ENCODE assay signal across 15 mouse cellular contexts in the genomic region with DNA sequence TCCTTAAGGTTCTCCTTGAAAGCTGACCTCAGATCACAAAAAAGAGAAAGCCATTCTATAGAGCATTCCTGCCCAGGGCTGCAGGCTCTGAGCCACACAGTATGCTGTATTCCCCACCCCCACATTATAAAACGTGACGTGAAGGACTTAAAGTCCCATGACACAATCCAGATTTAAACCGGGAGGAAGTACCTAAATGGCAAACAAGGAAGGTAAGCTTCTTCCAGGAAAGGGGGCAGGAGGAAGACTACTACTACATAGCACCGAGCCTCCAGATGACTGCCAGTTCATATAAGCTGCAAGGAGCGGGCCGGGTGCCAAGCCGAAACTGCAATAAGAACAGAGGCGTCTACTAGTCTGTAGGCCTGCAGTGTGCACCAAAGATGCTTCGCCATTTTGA. TPM values are rescaled to one million over a fixed set of nuclear protein-coding genes. Genes with fewer than 3 reads are reported as not detected.
DNase-seq lines count a peak whose midpoint lies in the region; ATAC-seq and TF ChIP-seq lines count a peak whose summit lies in the region.
"Had no signal": no experiment of that assay in that cellular context is flagged by ENCODE, and none has a peak within 500 bp of the region (broad histone marks: within the 10 kb centered on the region; RNA-seq: fewer than 3 reads in every experiment).

No protein-coding gene starts in this region.

- no peak for ATAC-seq in embryonic facial prominence, embryonic 14.5 days (ENCODE audit: low read depth)
- peak; percentile 51; the same call in 1 of the 2 replicates for ATAC-seq in limb, embryonic 14.5 days (ENCODE audit: low FRiP score, low read depth)
- no peak for ATAC-seq in intestine, embryonic 15.5 days
- ATAC-seq: intestine, postnatal 0 days had no signal

- H3K9ac ChIP-seq in embryonic facial prominence, embryonic 14.5 days (ENCODE audit: low read depth, low read length) = no peak overlapping the region
- H3K9ac ChIP-seq in limb, embryonic 14.5 days (ENCODE audit: low read depth, low read length, severe bottlenecking) = 0 out of 2 replicates have a peak overlapping the region, but pooled peaks have one; percentile 4
- no peak overlapping the region for H3K9ac ChIP-seq in intestine, embryonic 15.5 days
- H3K9ac ChIP-seq: embryonic facial prominence, embryonic 15.5 days had no signal

- H3K36me3 ChIP-seq in embryonic facial prominence, embryonic 14.5 days (ENCODE audit: control insufficient read depth, insufficient read depth, low read length) = 0 out of 2 replicates have a peak, but pooled peaks cover 8% of the 10 kb centered on the region
- peaks cover 25% of the 10 kb centered on the region for H3K36me3 ChIP-seq in embryonic facial prominence, embryonic 10.5 days (replicated peaks)
- peaks cover under 1% of the 10 kb centered on the region for H3K36me3 ChIP-seq in limb, embryonic 14.5 days (ENCODE audit: control insufficient read depth, insufficient read depth, low read length)
- H3K36me3 ChIP-seq in intestine, embryonic 15.5 days = peaks cover 4% of the 10 kb centered on the region; the same call in 1 of the 2 replicates

- intact Hi-C loops in left cerebral cortex, postnatal 4 days (cut with DNase I) = no loop called here
- intact Hi-C loops in left cerebral cortex, postnatal 36 days (cut with DNase I) = no loop called here

- no peaks in the 10 kb centered on the region for H3K27me3 ChIP-seq in embryonic facial prominence, embryonic 14.5 days (replicated peaks; ENCODE audit: control insufficient read depth, insufficient read depth, low read length)
- H3K27me3 ChIP-seq in embryonic facial prominence, embryonic 10.5 days (replicated peaks; ENCODE audit: low read depth, poor library complexity, severe bottlenecking) = peaks cover 39% of the 10 kb centered on the region
- no peaks in the 10 kb centered on the region for H3K27me3 ChIP-seq in limb, embryonic 14.5 days (ENCODE audit: control insufficient read depth, insufficient read depth, low read length)
- H3K27me3 ChIP-seq in intestine, embryonic 15.5 days (replicated peaks) = no peaks in the 10 kb centered on the region
- H3K27me3 ChIP-seq: embryonic facial prominence, embryonic 15.5 days had no signal

- no peak for TF ChIP-seq POLR2A in limb, embryonic 14.5 days (IDR thresholded peaks at IDR 0.05; ENCODE audit: borderline replicate concordance, extremely low read depth, insufficient read depth, insufficient read length)

- H3K4me1 ChIP-seq in embryonic facial prominence, embryonic 14.5 days (ENCODE audit: control insufficient read depth, insufficient read depth, low read length) = no peaks in the 10 kb centered on the region
- peaks cover 21% of the 10 kb centered on the region for H3K4me1 ChIP-seq in embryonic facial prominence, embryonic 10.5 days
- H3K4me1 ChIP-seq in limb, embryonic 14.5 days (ENCODE audit: control insufficient read depth, insufficient read depth, low read length) = peaks cover 6% of the 10 kb centered on the region
- H3K4me1 ChIP-seq in intestine, embryonic 15.5 days (replicated peaks) = no peaks in the 10 kb centered on the region
- H3K4me1 ChIP-seq: embryonic facial prominence, embryonic 15.5 days had no signal

- 65% methylated on average over 9 of the region's 9 CpGs for WGBS in embryonic facial prominence, embryonic 14.5 days
- 69% methylated on average over 9 of the region's 9 CpGs for WGBS in embryonic facial prominence, embryonic 10.5 days
- WGBS in limb, embryonic 14.5 days = 52% methylated on average over 9 of the region's 9 CpGs
- 71% methylated on average over 9 of the region's 9 CpGs for WGBS in intestine, embryonic 15.5 days

- H3K27ac ChIP-seq in embryonic facial prominence, embryonic 14.5 days (replicated peaks; ENCODE audit: low read depth, low read length) = no peak overlapping the region
- H3K27ac ChIP-seq in embryonic facial prominence, embryonic 10.5 days (replicated peaks) = no peak overlapping the region
- H3K27ac ChIP-seq in limb, embryonic 14.5 days (replicated peaks; ENCODE audit: low read depth, low read length) = no peak overlapping the region
- H3K27ac ChIP-seq in intestine, embryonic 15.5 days = no peak overlapping the region
- H3K27ac ChIP-seq: embryonic facial prominence, embryonic 15.5 days had no signal

- H3K9me3 ChIP-seq in embryonic facial prominence, embryonic 14.5 days (ENCODE audit: control insufficient read depth, low read length) = no peaks in the 10 kb centered on the region
- no peaks in the 10 kb centered on the region for H3K9me3 ChIP-seq in embryonic facial prominence, embryonic 10.5 days
- H3K9me3 ChIP-seq in limb, embryonic 14.5 days (ENCODE audit: control insufficient read depth, low read length) = no peaks in the 10 kb centered on the region
- no peaks in the 10 kb centered on the region for H3K9me3 ChIP-seq in intestine, embryonic 15.5 days
- H3K9me3 ChIP-seq: embryonic facial prominence, embryonic 15.5 days had no signal

- no peak overlapping the region for H3K4me2 ChIP-seq in embryonic facial prominence, embryonic 14.5 days (ENCODE audit: low read depth, low read length)
- no peak overlapping the region for H3K4me2 ChIP-seq in limb, embryonic 14.5 days (replicated peaks; ENCODE audit: low read depth, low read length, severe bottlenecking)
- H3K4me2 ChIP-seq in intestine, embryonic 15.5 days (replicated peaks) = no peak overlapping the region
- H3K4me2 ChIP-seq: embryonic facial prominence, embryonic 15.5 days had no signal

- DNase-seq in embryonic facial prominence, embryonic 14.5 days (ENCODE audit: low spot score) = peak; percentile 45
- no peak for DNase-seq in embryonic facial prominence, embryonic 10.5 days (ENCODE audit: low spot score)
- peak; percentile 67 for DNase-seq in left cerebral cortex, postnatal 4 days
- no peak for DNase-seq in left cerebral cortex, postnatal 36 days (ENCODE audit: low spot score in 2 of 2)
- DNase-seq in R1 (ENCODE audit: low read depth, low spot score) = peak; percentile 56
- peak; percentile 36 for DNase-seq in limb, embryonic 14.5 days (ENCODE audit: low spot score)
- DNase-seq in adrenal gland, postnatal 4 days (ENCODE audit: low spot score in 2 of 2) = no peak
- DNase-seq: adrenal gland, adult 2 months; cerebellum, postnatal 36 days; heart, postnatal 10 days; kidney, postnatal 25 days; lung, postnatal 4 days had no signal

- no peak overlapping the region for H3K4me3 ChIP-seq in embryonic facial prominence, embryonic 14.5 days (ENCODE audit: low read depth, low read length)
- no peak overlapping the region for H3K4me3 ChIP-seq in embryonic facial prominence, embryonic 10.5 days
- no peak overlapping the region for H3K4me3 ChIP-seq in limb, embryonic 14.5 days (replicated peaks; ENCODE audit: low read length)
- no peak overlapping the region for H3K4me3 ChIP-seq in intestine, embryonic 15.5 days (replicated peaks)
- H3K4me3 ChIP-seq: embryonic facial prominence, embryonic 15.5 days had no signal

RNA-seq across cellular contexts. Expression of gene Gas2l3, which starts 7.8 kb away (rescaled TPM):
- 11.1 and 14.4 TPM in 2 replicates for polyA plus RNA-seq in embryonic facial prominence, embryonic 14.5 days (2014; fragmentation: Nextera tagmentation; extraction: Ambion mirVana)
- 14.2 and 16.8 TPM in 2 replicates for polyA plus RNA-seq in embryonic facial prominence, embryonic 10.5 days (2016; fragmentation: Nextera tagmentation; extraction: Ambion mirVana)
- 1 to 10 TPM; 4.8 to 6.3 TPM for total RNA-seq in left cerebral cortex, postnatal 4 days (2021)
- total RNA-seq in left cerebral cortex, postnatal 36 days (2021) = 1 to 10 TPM; 1.6 to 2.4 TPM
- polyA plus RNA-seq in limb, embryonic 14.5 days (2012; rRNA removed) = 5.9 and 6.4 TPM in 2 replicates
- 11.3 and 11.7 TPM in 2 replicates for polyA plus RNA-seq in limb, embryonic 14.5 days (2014; fragmentation: Nextera tagmentation; extraction: Ambion mirVana)
- total RNA-seq in adrenal gland, postnatal 4 days (2021) = 10 to 100 TPM; 14.9 to 15.8 TPM
- 14.8 and 18.6 TPM in 2 replicates for polyA plus RNA-seq in intestine, embryonic 15.5 days (2015; fragmentation: Nextera tagmentation; extraction: Ambion mirVana)

Comparison
In these comparisons a context has a peak if more than half of its experiments do, and no peak if none do; other contexts are left out.
1. DNase-seq: peak in embryonic facial prominence, embryonic 14.5 days (single experiment), left cerebral cortex, postnatal 4 days (single experiment), R1 (single experiment) and limb, embryonic 14.5 days (single experiment); none in embryonic facial prominence, embryonic 10.5 days (single experiment), left cerebral cortex, postnatal 36 days (0 of 2) and adrenal gland, postnatal 4 days (0 of 2).